Comparison of ENCODE assay signal across 9 mouse cellular contexts in genomic region chr5:123626631-123627030, GRCm38 (mm10). TPM values are rescaled to one million over a fixed set of nuclear protein-coding genes. Genes with fewer than 3 reads are reported as not detected.
DNase-seq lines count a peak whose midpoint lies in the region; ATAC-seq and TF ChIP-seq lines count a peak whose summit lies in the region.
"Had no signal": no experiment of that assay in that cellular context is flagged by ENCODE, and none has a peak within 500 bp of the region (broad histone marks: within the 10 kb centered on the region; RNA-seq: fewer than 3 reads in every experiment).

No protein-coding gene starts in this region.

- no peaks in the 10 kb centered on the region for H3K27me3 ChIP-seq in hindbrain, embryonic 11.5 days (ENCODE audit: control insufficient read depth, insufficient read depth, low read length)
- no peaks in the 10 kb centered on the region for H3K27me3 ChIP-seq in hindbrain, embryonic 12.5 days
- no peaks in the 10 kb centered on the region for H3K27me3 ChIP-seq in CH12.LX (replicated peaks)
- no peaks in the 10 kb centered on the region for H3K27me3 ChIP-seq in stomach, embryonic 16.5 days (ENCODE audit: control insufficient read depth, insufficient read depth, low read length)
- H3K27me3 ChIP-seq: limb, embryonic 13.5 days had no signal

- WGBS in hindbrain, embryonic 11.5 days: 38% methylated on average over 8 of the region's 8 CpGs
- 32% methylated on average over 8 of the region's 8 CpGs for WGBS in hindbrain, embryonic 12.5 days
- 23% methylated on average over 8 of the region's 8 CpGs for WGBS in stomach, embryonic 16.5 days

- peak; percentile 72 for DNase-seq in hindbrain, embryonic 11.5 days (ENCODE audit: low spot score)
- peak; percentile 77 for DNase-seq in CH12.LX (ENCODE audit: extremely low read depth)
- DNase-seq in c-Kit-positive CD71-negative TER-119-negative erythroid progenitor cells, embryonic 14.5 days (ENCODE audit: low read depth): peak; percentile 42
- peak; percentile 26 to 37 for DNase-seq in gastrocnemius, adult 8-10 months (ENCODE audit: low spot score in 2 of 2)
- peak; percentile 78 to 82 for DNase-seq in kidney, postnatal 36 days

- H3K4me2 ChIP-seq in hindbrain, embryonic 11.5 days (replicated peaks; ENCODE audit: low read depth, low read length): no peak overlapping the region
- no peak overlapping the region for H3K4me2 ChIP-seq in hindbrain, embryonic 12.5 days (replicated peaks)
- H3K4me2 ChIP-seq in CH12.LX (ENCODE audit: insufficient read depth, low read depth, poor library complexity, severe bottlenecking): no peak overlapping the region
- H3K4me2 ChIP-seq in stomach, embryonic 16.5 days (ENCODE audit: low read depth, low read length): no peak overlapping the region
- H3K4me2 ChIP-seq: limb, embryonic 13.5 days had no signal

- peak; percentile 62 for TF ChIP-seq RAD21 in CH12.LX (IDR thresholded peaks at IDR 0.05; ENCODE audit: low read depth, low read length)

- H3K79me2 ChIP-seq in CH12.LX (replicated peaks; ENCODE audit: control insufficient read depth, extremely low read depth, insufficient read depth, poor library complexity, severe bottlenecking): no peaks in the 10 kb centered on the region

- TF ChIP-seq POLR2A in CH12.LX (IDR thresholded peaks at IDR 0.05; ENCODE audit: low read depth, low read length): no peak

- dilution Hi-C loops in CH12.LX (cut with MboI; ENCODE audit: extremely low pct_ligation_motif_present, extremely low pct_unique_long_range_greater_than_20kb, low sequenced_read_pairs): no loop called here

- H3K4me1 ChIP-seq in hindbrain, embryonic 11.5 days (replicated peaks; ENCODE audit: control insufficient read depth, insufficient read depth, low read length): no peaks in the 10 kb centered on the region
- H3K4me1 ChIP-seq in hindbrain, embryonic 12.5 days: no peaks in the 10 kb centered on the region
- H3K4me1 ChIP-seq in CH12.LX (ENCODE audit: control insufficient read depth in 1 of 2, insufficient read depth in 2 of 2): no peaks in the 10 kb centered on the region
- no peaks in the 10 kb centered on the region for H3K4me1 ChIP-seq in stomach, embryonic 16.5 days (ENCODE audit: control insufficient read depth, insufficient read depth, low read length)
- H3K4me1 ChIP-seq: limb, embryonic 13.5 days had no signal

- ATAC-seq in hindbrain, embryonic 11.5 days (ENCODE audit: low FRiP score): no peak
- no peak for ATAC-seq in hindbrain, embryonic 12.5 days (ENCODE audit: low FRiP score)
- peak; percentile 86 for ATAC-seq in megakaryocyte progenitor cell, adult 5-6 weeks (replicated peaks; ENCODE audit: poor library complexity)
- peak; percentile 53; the same call in 1 of the 2 replicates for ATAC-seq in stomach, embryonic 16.5 days (ENCODE audit: insufficient read depth, low FRiP score)

- no peak overlapping the region for H3K9ac ChIP-seq in hindbrain, embryonic 11.5 days (ENCODE audit: low read depth, low read length)
- H3K9ac ChIP-seq in hindbrain, embryonic 12.5 days: no peak overlapping the region
- H3K9ac ChIP-seq in CH12.LX (ENCODE audit: insufficient read depth, low read depth): no peak overlapping the region
- H3K9ac ChIP-seq in stomach, embryonic 16.5 days (ENCODE audit: low read length): no peak overlapping the region
- H3K9ac ChIP-seq: limb, embryonic 13.5 days had no signal

- no peak overlapping the region for H3K4me3 ChIP-seq in hindbrain, embryonic 11.5 days (ENCODE audit: low read depth, low read length)
- H3K4me3 ChIP-seq in hindbrain, embryonic 12.5 days: no peak overlapping the region
- no peak overlapping the region for H3K4me3 ChIP-seq in CH12.LX (replicated peaks in 1 of 3; ENCODE audit: low read depth in 2 of 3, low read length in 2 of 3, poor library complexity in 1 of 3)
- H3K4me3 ChIP-seq in stomach, embryonic 16.5 days (replicated peaks; ENCODE audit: low read length): no peak overlapping the region
- H3K4me3 ChIP-seq: limb, embryonic 13.5 days had no signal

- TF ChIP-seq EP300 in CH12.LX (IDR thresholded peaks at IDR 0.05; ENCODE audit: low read length): no peak

- H3K27ac ChIP-seq in hindbrain, embryonic 11.5 days (ENCODE audit: low read depth, low read length): no peak overlapping the region
- H3K27ac ChIP-seq in hindbrain, embryonic 12.5 days: no peak overlapping the region
- no peak overlapping the region for H3K27ac ChIP-seq in CH12.LX (ENCODE audit: insufficient read depth, low read depth)
- no peak overlapping the region for H3K27ac ChIP-seq in stomach, embryonic 16.5 days (ENCODE audit: low read length)
- H3K27ac ChIP-seq: limb, embryonic 13.5 days had no signal

- H3K36me3 ChIP-seq in hindbrain, embryonic 11.5 days (ENCODE audit: control insufficient read depth, insufficient read depth, low read length): 0 out of 2 replicates have a peak, but pooled peaks cover 2% of the 10 kb centered on the region
- H3K36me3 ChIP-seq in hindbrain, embryonic 12.5 days: peaks cover 49% of the 10 kb centered on the region
- peaks cover 18 to 75% of the 10 kb centered on the region in 2 experiments for H3K36me3 ChIP-seq in CH12.LX (replicated peaks in 1 of 2; ENCODE audit: control insufficient read depth in 1 of 2, insufficient read depth in 1 of 2, low read length in 1 of 2)
- peaks cover 12% of the 10 kb centered on the region for H3K36me3 ChIP-seq in stomach, embryonic 16.5 days (ENCODE audit: control insufficient read depth, insufficient read depth, low read length)

- H3K9me3 ChIP-seq in hindbrain, embryonic 11.5 days (ENCODE audit: control insufficient read depth, low read length): no peaks in the 10 kb centered on the region
- H3K9me3 ChIP-seq in hindbrain, embryonic 12.5 days (replicated peaks): no peaks in the 10 kb centered on the region
- no peaks in the 10 kb centered on the region for H3K9me3 ChIP-seq in CH12.LX (replicated peaks; ENCODE audit: low read length)
- H3K9me3 ChIP-seq in stomach, embryonic 16.5 days (replicated peaks; ENCODE audit: control insufficient read depth, low read length): no peaks in the 10 kb centered on the region
- H3K9me3 ChIP-seq: limb, embryonic 13.5 days had no signal

- in situ Hi-C loops in CH12.LX (cut with MboI; ENCODE audit: low pct_ligation_motif_present, low pct_unique_long_range_greater_than_20kb, low sequenced_read_pairs): loop anchor here (5.0 to 25.0 kb wide), 2 partner anchors 76 to 286 kb away; partner anchors contain the start of gene Denr

- peak in 1 of 2 experiments; percentile 71; a peak in 2 of 4 replicates for TF ChIP-seq CTCF in CH12.LX (conservative IDR thresholded peaks at IDR 0.05 in 1 of 2, IDR thresholded peaks at IDR 0.05 in 1 of 2; ENCODE audit: low read depth in 2 of 2, low read length in 2 of 2)

TF ChIP-seq in CH12.LX, 34 proteins besides CTCF, POLR2A, EP300 and RAD21:
- TF ChIP-seq ZC3H11A (IDR thresholded peaks at IDR 0.05; ENCODE audit: low read depth, low read length): no peak
- TF ChIP-seq CHD2 (IDR thresholded peaks at IDR 0.05; ENCODE audit: low read length): 0 out of 2 replicates have a peak, but pooled peaks have one; percentile 14
- TF ChIP-seq USF1 (IDR thresholded peaks at IDR 0.05; ENCODE audit: low read depth, low read length): no peak
- TF ChIP-seq CHD1 (IDR thresholded peaks at IDR 0.05; ENCODE audit: low read depth, low read length): no peak
- no peak for TF ChIP-seq ZMIZ1 (IDR thresholded peaks at IDR 0.05; ENCODE audit: low read depth, low read length)
- TF ChIP-seq KAT2A (IDR thresholded peaks at IDR 0.05; ENCODE audit: insufficient replicate concordance, low read length): no peak
- no peak for TF ChIP-seq MEF2A (IDR thresholded peaks at IDR 0.05; ENCODE audit: borderline replicate concordance, low read depth, low read length)
- no peak for TF ChIP-seq SIN3A (IDR thresholded peaks at IDR 0.05; ENCODE audit: low read length)
- no peak for TF ChIP-seq UBTF (IDR thresholded peaks at IDR 0.05; ENCODE audit: low read depth, low read length)
- TF ChIP-seq ZNF384 (IDR thresholded peaks at IDR 0.05; ENCODE audit: low read depth, low read length): no peak
- TF ChIP-seq SMC3 (IDR thresholded peaks at IDR 0.05; ENCODE audit: low read depth, low read length): no peak; the same call in 1 of the 2 replicates
- no peak for TF ChIP-seq MAFK (IDR thresholded peaks at IDR 0.05; ENCODE audit: insufficient replicate concordance, low read length)
- no peak for TF ChIP-seq HCFC1 (IDR thresholded peaks at IDR 0.05; ENCODE audit: low read depth, low read length)
- TF ChIP-seq MAZ (IDR thresholded peaks at IDR 0.05; ENCODE audit: low read depth, low read length): 0 out of 2 replicates have a peak, but pooled peaks have one; percentile 27
- TF ChIP-seq E2F4 (IDR thresholded peaks at IDR 0.05; ENCODE audit: insufficient replicate concordance, low read depth, low read length): no peak
- TF ChIP-seq USF2 (conservative IDR thresholded peaks at IDR 0.05; ENCODE audit: low read depth, low read length): no peak

RNA-seq across cellular contexts. Expression of gene Vps33a, which starts 53.8 kb away (rescaled TPM):
- polyA plus RNA-seq in hindbrain, embryonic 11.5 days (2014; fragmentation: Nextera tagmentation; extraction: Ambion mirVana): 34.5 and 38.4 TPM in 2 replicates
- 41.4 and 43.7 TPM in 2 replicates for polyA plus RNA-seq in hindbrain, embryonic 12.5 days (2016; fragmentation: Nextera tagmentation; extraction: Ambion mirVana)
- total RNA-seq in CH12.LX (2012; rRNA removed) (21.0 and 24.8 TPM in 2 replicates), CH12.LX (2014; rRNA removed) (17.0 and 17.1 TPM in 2 replicates)
- 27.8 and 30.6 TPM in 2 replicates for polyA plus RNA-seq in CH12.LX (2012; ENCODE audit: insufficient read length, low read depth)
- 10 to 100 TPM; 35.1 to 44.4 (median 38.9) TPM for total RNA-seq in gastrocnemius, adult 8-10 months (2022)
- total RNA-seq in megakaryocyte progenitor cell, adult 5-6 weeks (2015): 16.4 and 17.7 TPM in 2 replicates
- total RNA-seq in megakaryocyte progenitor cell, adult 5-6 weeks (2017): 24.4 and 25.7 TPM in 2 replicates
- polyA plus RNA-seq in stomach, embryonic 16.5 days (2015; fragmentation: Nextera tagmentation; extraction: Ambion mirVana): 24.8 and 25.0 TPM in 2 replicates

RNA-seq across cellular contexts. Expression of gene Clip1, which starts 57.8 kb away (rescaled TPM):
- polyA plus RNA-seq in hindbrain, embryonic 11.5 days (2014; fragmentation: Nextera tagmentation; extraction: Ambion mirVana): 43.8 and 51.2 TPM in 2 replicates
- 71.4 and 74.6 TPM in 2 replicates for polyA plus RNA-seq in hindbrain, embryonic 12.5 days (2016; fragmentation: Nextera tagmentation; extraction: Ambion mirVana)
- 26.7 and 28.1 TPM in 2 replicates for total RNA-seq in CH12.LX (2012; rRNA removed)
- 24.9 and 25.4 TPM in 2 replicates for total RNA-seq in CH12.LX (2014; rRNA removed)
- polyA plus RNA-seq in CH12.LX (2012; ENCODE audit: insufficient read length, low read depth): 37.1 and 42.9 TPM in 2 replicates
- total RNA-seq in gastrocnemius, adult 8-10 months (2022): 100 to 1,000 TPM; 341 to 375 (median 357) TPM
- total RNA-seq in megakaryocyte progenitor cell, adult 5-6 weeks (2015): 45.7 and 46.4 TPM in 2 replicates
- total RNA-seq in megakaryocyte progenitor cell, adult 5-6 weeks (2017): 72.5 and 98.3 TPM in 2 replicates
- 40.6 and 46.1 TPM in 2 replicates for polyA plus RNA-seq in stomach, embryonic 16.5 days (2015; fragmentation: Nextera tagmentation; extraction: Ambion mirVana)

Comparison
In these comparisons a context has a peak if more than half of its experiments do, and no peak if none do; other contexts are left out.
1. ATAC-seq: peak in megakaryocyte progenitor cell, adult 5-6 weeks (single experiment) and stomach, embryonic 16.5 days (single experiment); none in hindbrain, embryonic 11.5 days (single experiment) and hindbrain, embryonic 12.5 days (single experiment).
2. Peak in every context shown above with its lines, with median percentiles within 50 percentile points of each other: DNase-seq.